Mouse (Mus musculus): Measurements from ENCODE around the gene Nmd3.

GRCm38 (mm10) chr3:69761195-69761594 is 39.4 kb downstream of the Nmd3 start:
- TF ChIP-seq EP300 (optimal IDR thresholded peaks at IDR 0.05) (no peak), CTCF (IDR thresholded peaks at IDR 0.05; ENCODE audit: low read depth) (no peak)
